Mouse (Mus musculus) embryonic fibroblast, embryonic 13.5 days (primary cell): ENCODE data around the gene Lrguk.

Source experiments
- CTCF ChIP-seq: IDR thresholded peaks from 2 replicates; pipeline ENCODE4 v1.5.1; 2011; ENCODE audit warnings: mild to moderate bottlenecking, control low read depth, low read length, moderate library complexity, borderline replicate concordance; ENCODE audit not compliant: insufficient read depth
- POLR2A ChIP-seq: IDR thresholded peaks from 2 replicates; pipeline ENCODE4 v1.6.1; 2011; ENCODE audit warnings: low read depth, mild to moderate bottlenecking, control low read depth, low read length, moderate library complexity

- TF ChIP-seq POLR2A (no peak), CTCF (no peak)
These were observed 142.7 kb downstream of the Lrguk start for GRCm38 (mm10) chr6:34171748-34172457.
